Mouse (Mus musculus) frontal cortex, postnatal 14 days (tissue): ENCODE data around the gene Gm15091.
"Not testable (repeated sequence)": the region's sequence is repeated elsewhere in the genome, so short reads cannot be mapped to it uniquely, and the experiment has no call there.

Source experiments
- DNase-seq, 2 experiments: peaks; one replicate each; pipeline ENCODE4 v3.0.0; 2022; ENCODE audit warnings: low spot score in 2 of 2

Gm15091 gene

GRCm38 (mm10) chrX:149941355-149941754, at the start of gene Gm15091:
Gene Gm15091 (plus strand): TSS chrX:149941655.
- DNase-seq = not testable (repeated sequence)
